Mouse (Mus musculus) embryonic facial prominence, embryonic 13.5 days (tissue): ENCODE measurements around the gene Hap1. TPM values are rescaled to one million over a fixed set of nuclear protein-coding genes. Genes with fewer than 3 reads are reported as not detected.
"Not testable (repeated sequence)": the region's sequence is repeated elsewhere in the genome, so short reads cannot be mapped to it uniquely, and the experiment has no call there.

Experiments
- ATAC-seq: fragments of 200-750 bp; cut with Nextera tagmentation; 2 replicates; pipeline ENCODE4 v1.8.0; 2017; ENCODE audit warnings: low read depth; ENCODE audit not compliant: insufficient number of reproducible peaks, insufficient read depth, low FRiP score, low TSS enrichment
- H3K27ac ChIP-seq: fragments of 300-500 bp; sonication (generic); 2 replicates; pipeline ENCODE4 v1.5.1; 2015; ENCODE audit warnings: moderate library complexity, mild to moderate bottlenecking, inconsistent platforms
- H3K27me3 ChIP-seq: fragments of 300-500 bp; sonication (generic); 2 replicates; pipeline ENCODE4 v1.6.1; 2015; ENCODE audit warnings: mild to moderate bottlenecking, inconsistent platforms
- H3K36me3 ChIP-seq: fragments of 300-500 bp; sonication (generic); 2 replicates; pipeline ENCODE4 v1.6.1; 2015; ENCODE audit warnings: mild to moderate bottlenecking, inconsistent platforms
- H3K4me1 ChIP-seq: fragments of 300-500 bp; sonication (generic); 2 replicates; pipeline ENCODE4 v1.6.1; 2015; ENCODE audit warnings: inconsistent platforms
- H3K4me2 ChIP-seq: fragments of 300-500 bp; sonication (generic); 2 replicates; pipeline ENCODE4 v1.6.1; 2015; ENCODE audit warnings: moderate library complexity, mild to moderate bottlenecking, inconsistent platforms
- H3K4me3 ChIP-seq: fragments of 300-500 bp; sonication (generic); 2 replicates; pipeline ENCODE4 v1.5.1; 2015; ENCODE audit warnings: mild to moderate bottlenecking, inconsistent platforms
- H3K9ac ChIP-seq: fragments of 300-500 bp; sonication (generic); 2 replicates; pipeline ENCODE4 v1.6.1; 2015; ENCODE audit warnings: mild to moderate bottlenecking, inconsistent platforms
- H3K9me3 ChIP-seq: fragments of 300-500 bp; sonication (generic); 2 replicates; pipeline ENCODE4 v1.6.1; 2016; ENCODE audit warnings: inconsistent platforms
- WGBS: fragments of 180-500 bp; shearing (Covaris S2); methylation state at CpG from one replicate; pipeline ENCODE4 v1.1.7; 2015; ENCODE audit warnings: mixed read lengths; 5-methylcytosine and 5-hydroxymethylcytosine counted together
- polyA plus RNA-seq: library from polyadenylated mRNA; unstranded; fragments of >200 nt; fragmentation: Nextera tagmentation; extraction: Ambion mirVana; gene quantifications from 2 replicates; pipeline ENCODE4 v1.2.1, GENCODE M21; 2015

Gene Hap1
- polyA plus RNA-seq, 1 experiment from 2014 or later = 5.9 TPM

- Histone ChIP-seq H3K36me3 (no peaks in the 10 kb centered on the region), H3K4me1 (peaks cover 7% of the 10 kb centered on the region; the same call in 1 of the 2 replicates), H3K27ac (no peak overlapping the region), H3K4me2 (no peak overlapping the region), H3K27me3 (no peaks in the 10 kb centered on the region), H3K4me3 (no peak overlapping the region), H3K9ac (no peak overlapping the region), H3K9me3 (no peaks in the 10 kb centered on the region)
- 60% methylated on average over 3 of the region's 3 CpGs for WGBS
- no peak for ATAC-seq
These were observed 20.2 kb downstream of the Hap1 start for GRCm38 (mm10) chr11:100335731-100336130.

GRCm38 (mm10) chr11:100333944-100334457 is 21.9 kb downstream of the Hap1 start, which contains the start of gene Gast:
Gast (plus strand) TSS chr11:100334407.
- no peak within 1 kb of the TSS for H3K4me3 ChIP-seq
- WGBS = 83% methylated on average over 6 of the region's 6 CpGs
- no peak for ATAC-seq
- no peak within 1 kb of the TSS for H3K27ac ChIP-seq
- H3K27me3 ChIP-seq = no peaks in the 10 kb centered on the region
- H3K36me3 ChIP-seq = no peaks in the 10 kb centered on the region
- no peak within 1 kb of the TSS for H3K4me2 ChIP-seq
- H3K9me3 ChIP-seq = no peaks in the 10 kb centered on the region
- H3K9ac ChIP-seq = no peak within 1 kb of the TSS
- peaks cover 7% of the 10 kb centered on the region; the same call in 1 of the 2 replicates for H3K4me1 ChIP-seq

GRCm38 (mm10) chr11:100332766-100333515 is 23.0 kb downstream of the Hap1 start:
- 43% methylated on average over 9 of the region's 9 CpGs for WGBS
- H3K27ac ChIP-seq = no peak overlapping the region
- H3K9ac ChIP-seq = no peak overlapping the region
- H3K4me2 ChIP-seq = no peak overlapping the region
- H3K27me3 ChIP-seq = no peaks in the 10 kb centered on the region
- H3K9me3 ChIP-seq = no peaks in the 10 kb centered on the region
- peaks cover 7% of the 10 kb centered on the region; the same call in 1 of the 2 replicates for H3K4me1 ChIP-seq
- H3K36me3 ChIP-seq = no peaks in the 10 kb centered on the region
- ATAC-seq = no peak
- H3K4me3 ChIP-seq = no peak overlapping the region

GRCm38 (mm10) chr11:100330816-100331375 is 25.0 kb downstream of the Hap1 start:
- H3K4me1 ChIP-seq, H3K9me3 ChIP-seq, H3K4me2 ChIP-seq, H3K27ac ChIP-seq, H3K36me3 ChIP-seq, H3K9ac ChIP-seq, H3K4me3 ChIP-seq, H3K27me3 ChIP-seq: not testable (repeated sequence)
- WGBS = 51% methylated on average over 8 of the region's 8 CpGs
- ATAC-seq = 0 out of 2 replicates have a peak, but pooled peaks have one; percentile 8

GRCm38 (mm10) chr11:100330235-100330634 is 25.7 kb downstream of the Hap1 start:
- 61% methylated on average over 16 of the region's 16 CpGs for WGBS
- H3K27me3 ChIP-seq = no peaks in the 10 kb centered on the region
- H3K4me3 ChIP-seq = no peak overlapping the region
- H3K9me3 ChIP-seq = no peaks in the 10 kb centered on the region
- no peak for ATAC-seq
- H3K27ac ChIP-seq = no peak overlapping the region
- no peak overlapping the region for H3K9ac ChIP-seq
- H3K4me1 ChIP-seq = no peaks in the 10 kb centered on the region
- no peaks in the 10 kb centered on the region for H3K36me3 ChIP-seq
- no peak overlapping the region for H3K4me2 ChIP-seq

GRCm38 (mm10) chr11:100327761-100328160 is 28.2 kb downstream of the Hap1 start:
- no peaks in the 10 kb centered on the region for H3K9me3 ChIP-seq
- no peak overlapping the region for H3K4me2 ChIP-seq
- no peak overlapping the region for H3K27ac ChIP-seq
- H3K4me1 ChIP-seq = no peaks in the 10 kb centered on the region
- WGBS = 85% methylated on average over 6 of the region's 6 CpGs
- H3K27me3 ChIP-seq = no peaks in the 10 kb centered on the region
- H3K4me3 ChIP-seq = no peak overlapping the region
- H3K36me3 ChIP-seq = peaks cover under 1% of the 10 kb centered on the region; the same call in 1 of the 2 replicates
- no peak overlapping the region for H3K9ac ChIP-seq
- ATAC-seq = no peak

GRCm38 (mm10) chr11:100327316-100327715 is 28.6 kb downstream of the Hap1 start:
- Histone ChIP-seq H3K4me3 (no peak overlapping the region), H3K27me3 (no peaks in the 10 kb centered on the region), H3K36me3 (peaks cover 5% of the 10 kb centered on the region), H3K9me3 (no peaks in the 10 kb centered on the region), H3K4me1 (no peaks in the 10 kb centered on the region), H3K27ac (no peak overlapping the region), H3K4me2 (no peak overlapping the region), H3K9ac (no peak overlapping the region)
- WGBS = 77% methylated on average over 11 of the region's 11 CpGs
- ATAC-seq = no peak

- no peaks in the 10 kb centered on the region for H3K9me3 ChIP-seq
- 87% methylated on average over 11 of the region's 11 CpGs for WGBS
- H3K36me3 ChIP-seq = peaks cover 19% of the 10 kb centered on the region
- H3K27me3 ChIP-seq = no peaks in the 10 kb centered on the region
- H3K4me1 ChIP-seq = peaks cover 4% of the 10 kb centered on the region
- H3K27ac ChIP-seq = no peak overlapping the region
- no peak for ATAC-seq
- no peak overlapping the region for H3K4me2 ChIP-seq
- H3K4me3 ChIP-seq = no peak overlapping the region
- no peak overlapping the region for H3K9ac ChIP-seq
These were observed 30.8 kb downstream of the Hap1 start for GRCm38 (mm10) chr11:100325062-100325629.

GRCm38 (mm10) chr11:100323578-100323977 is 32.4 kb downstream of the Hap1 start:
- H3K36me3 ChIP-seq = peaks cover 19% of the 10 kb centered on the region
- no peak for ATAC-seq
- no peak overlapping the region for H3K9ac ChIP-seq
- 21% methylated on average over 3 of the region's 3 CpGs for WGBS
- no peak overlapping the region for H3K4me3 ChIP-seq
- H3K27me3 ChIP-seq = no peaks in the 10 kb centered on the region
- H3K27ac ChIP-seq = no peak overlapping the region
- no peak overlapping the region for H3K4me2 ChIP-seq
- no peaks in the 10 kb centered on the region for H3K9me3 ChIP-seq
- peaks cover 4% of the 10 kb centered on the region for H3K4me1 ChIP-seq

- H3K4me2 ChIP-seq = no peak overlapping the region
- no peak overlapping the region for H3K27ac ChIP-seq
- ATAC-seq = no peak
- H3K27me3 ChIP-seq = no peaks in the 10 kb centered on the region
- no peak overlapping the region for H3K4me3 ChIP-seq
- no peaks in the 10 kb centered on the region for H3K9me3 ChIP-seq
- no peak overlapping the region for H3K9ac ChIP-seq
- 58% methylated on average over 3 of the region's 3 CpGs for WGBS
- H3K36me3 ChIP-seq = peaks cover 19% of the 10 kb centered on the region
- peaks cover 4% of the 10 kb centered on the region for H3K4me1 ChIP-seq
These were observed 33.2 kb downstream of the Hap1 start for GRCm38 (mm10) chr11:100322591-100323258.

GRCm38 (mm10) chr11:100321479-100322305 is 34.2 kb downstream of the Hap1 start:
- H3K4me3 ChIP-seq, H3K27ac ChIP-seq, H3K9ac ChIP-seq, H3K4me1 ChIP-seq, H3K27me3 ChIP-seq, ATAC-seq, H3K9me3 ChIP-seq: not testable (repeated sequence)
- H3K4me2 ChIP-seq = peak overlapping the region; percentile 14; the same call in 1 of the 2 replicates
- 79% methylated on average over 7 of the region's 7 CpGs for WGBS
- H3K36me3 ChIP-seq = peaks cover 19% of the 10 kb centered on the region
